Mouse (Mus musculus): ENCODE measurements around the gene Sec14l5.

Sec14l5 gene

DNA sequence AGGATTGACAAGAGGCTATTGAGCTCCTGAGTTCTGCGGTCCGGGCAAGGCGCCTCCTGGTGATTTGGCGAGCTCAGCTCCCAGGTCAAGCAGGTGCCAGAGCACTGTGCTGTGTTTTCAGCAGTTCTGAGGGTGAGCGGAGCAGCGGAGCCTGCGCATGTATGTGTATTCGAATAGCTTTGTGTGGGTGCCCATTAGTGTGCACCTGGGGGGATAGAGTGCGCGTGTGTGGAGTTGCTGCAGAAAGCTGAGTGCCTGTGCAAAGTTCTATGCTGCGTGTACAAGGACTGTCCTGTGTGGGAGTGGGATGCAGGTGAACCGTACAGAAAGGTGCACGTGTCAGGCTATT lies at the start of gene Sec14l5:
Gene Sec14l5, plus strand, starts transcription at position 73 of the 349 bp plus-strand sequence.
- in situ Hi-C loops (cut with MboI, MseI) = loop anchor here (10.0 kb wide), 1 partner anchor 72 kb away; no protein-coding TSS in a partner anchor

GRCm38 (mm10) chr16:5101000-5101399 lies 45.9 kb upstream of the Sec14l5 start:
- in situ Hi-C loops (cut with MboI, MseI) = loop anchor here (5.0 kb wide), 1 partner anchor 51 kb away; no protein-coding TSS in a partner anchor

GRCm38 (mm10) chr16:5109877-5110276 lies 37.0 kb upstream of the Sec14l5 start:
- in situ Hi-C loops (cut with MboI, MseI) = no loop called here

- in situ Hi-C loops (cut with MboI, MseI) = no loop called here
Observed at GRCm38 (mm10) chr16:5111021-5111420, 35.9 kb upstream of the Sec14l5 start.

DNA sequence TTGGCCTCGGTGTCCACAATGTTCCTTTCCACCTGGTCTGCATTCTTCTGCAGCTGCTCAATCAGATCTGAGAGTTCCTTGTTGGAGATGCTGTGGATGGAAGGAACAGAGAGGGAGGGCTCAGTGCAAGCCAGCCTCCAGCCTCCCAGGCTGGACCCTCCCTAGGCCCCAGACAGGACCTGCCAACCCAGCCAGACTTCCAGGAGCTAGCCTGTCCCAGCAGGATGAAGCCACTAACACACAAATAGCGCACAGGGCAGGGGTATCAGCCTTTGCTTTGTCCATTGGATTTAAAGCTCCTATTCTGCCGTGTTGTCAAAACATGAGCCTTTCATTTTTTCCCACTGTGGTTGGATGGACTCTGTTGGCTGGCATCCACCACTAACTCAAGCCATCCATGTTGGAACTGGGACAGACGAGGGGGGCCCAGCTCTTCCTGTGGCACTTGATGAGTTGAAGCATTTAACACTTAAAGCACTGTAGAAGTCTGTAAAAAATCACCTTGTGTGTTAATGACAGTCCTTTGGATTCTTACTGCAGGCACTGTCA lies 33.8 kb upstream of the Sec14l5 start:
- in situ Hi-C loops (cut with MboI, MseI) = no loop called here

DNA sequence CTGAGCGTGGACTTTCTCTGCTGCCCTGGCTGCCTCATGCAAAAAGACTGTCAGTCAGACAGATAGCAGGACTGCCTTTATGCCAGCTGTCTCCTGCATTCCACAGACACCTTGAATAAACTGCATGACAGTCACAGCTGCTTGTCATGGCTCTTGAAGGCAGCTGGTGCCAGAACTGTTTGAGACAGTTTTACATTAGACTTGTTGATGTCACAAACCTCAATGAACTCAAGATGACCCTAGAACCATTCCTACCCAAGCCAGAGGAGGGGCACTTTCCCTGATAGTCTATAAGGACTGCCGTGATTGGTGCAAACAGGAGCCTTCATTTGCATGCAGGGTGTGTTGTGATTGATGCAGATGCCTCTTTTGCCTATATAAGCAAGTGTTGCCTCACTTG lies 33.3 kb upstream of the Sec14l5 start:
- in situ Hi-C loops (cut with MboI, MseI) = no loop called here

GRCm38 (mm10) chr16:5119385-5119784 lies 27.5 kb upstream of the Sec14l5 start:
- in situ Hi-C loops (cut with MboI, MseI) = no loop called here

DNA sequence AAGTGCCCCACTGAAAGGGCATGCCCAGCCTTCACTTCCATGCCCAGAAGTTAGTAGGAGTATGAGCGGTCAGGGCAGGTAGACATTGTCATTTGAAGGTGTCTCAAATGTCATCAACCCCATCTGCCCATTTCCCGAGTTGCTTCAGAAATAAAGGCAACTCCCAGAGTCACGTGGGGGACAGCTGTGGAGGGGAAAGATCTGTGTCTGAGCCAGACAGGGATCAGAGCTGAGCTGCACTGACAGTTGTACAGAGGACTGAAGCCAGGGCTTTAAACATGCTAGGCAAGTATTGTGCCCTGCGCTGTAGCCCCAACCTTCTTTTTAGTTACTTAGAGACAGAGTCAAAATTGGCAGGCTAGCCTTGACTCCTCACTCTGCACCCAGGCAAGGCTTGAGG lies 27.1 kb upstream of the Sec14l5 start:
- in situ Hi-C loops (cut with MboI, MseI) = no loop called here

GRCm38 (mm10) chr16:5123476-5123875 lies 23.4 kb upstream of the Sec14l5 start:
- in situ Hi-C loops (cut with MboI, MseI) = no loop called here

DNA sequence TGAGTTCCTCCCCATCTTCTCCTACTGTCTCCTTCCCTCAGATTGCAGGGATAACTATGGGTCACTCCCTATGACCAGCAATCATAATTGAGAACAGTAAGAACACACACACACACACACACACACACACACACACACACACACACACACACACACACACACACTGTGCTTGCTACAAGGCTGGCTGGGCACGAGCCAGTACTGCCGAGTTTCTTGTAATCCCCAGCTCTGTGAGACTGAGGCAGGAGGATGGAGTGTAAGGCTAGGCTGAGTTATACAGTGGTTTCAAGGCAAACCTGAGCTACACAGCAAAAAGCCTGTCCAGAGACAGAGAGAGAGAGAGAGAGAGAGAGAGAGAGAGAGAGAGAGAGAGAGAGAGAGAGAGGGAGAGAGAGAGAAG lies 16.7 kb upstream of the Sec14l5 start:
- in situ Hi-C loops (cut with MboI, MseI) = loop anchor here (5.0 kb wide), 1 partner anchor 33 kb away; no protein-coding TSS in a partner anchor

GRCm38 (mm10) chr16:5130766-5131165 lies 16.1 kb upstream of the Sec14l5 start:
- in situ Hi-C loops (cut with MboI, MseI) = loop anchor here (5.0 kb wide), 1 partner anchor 33 kb away; no protein-coding TSS in a partner anchor

DNA sequence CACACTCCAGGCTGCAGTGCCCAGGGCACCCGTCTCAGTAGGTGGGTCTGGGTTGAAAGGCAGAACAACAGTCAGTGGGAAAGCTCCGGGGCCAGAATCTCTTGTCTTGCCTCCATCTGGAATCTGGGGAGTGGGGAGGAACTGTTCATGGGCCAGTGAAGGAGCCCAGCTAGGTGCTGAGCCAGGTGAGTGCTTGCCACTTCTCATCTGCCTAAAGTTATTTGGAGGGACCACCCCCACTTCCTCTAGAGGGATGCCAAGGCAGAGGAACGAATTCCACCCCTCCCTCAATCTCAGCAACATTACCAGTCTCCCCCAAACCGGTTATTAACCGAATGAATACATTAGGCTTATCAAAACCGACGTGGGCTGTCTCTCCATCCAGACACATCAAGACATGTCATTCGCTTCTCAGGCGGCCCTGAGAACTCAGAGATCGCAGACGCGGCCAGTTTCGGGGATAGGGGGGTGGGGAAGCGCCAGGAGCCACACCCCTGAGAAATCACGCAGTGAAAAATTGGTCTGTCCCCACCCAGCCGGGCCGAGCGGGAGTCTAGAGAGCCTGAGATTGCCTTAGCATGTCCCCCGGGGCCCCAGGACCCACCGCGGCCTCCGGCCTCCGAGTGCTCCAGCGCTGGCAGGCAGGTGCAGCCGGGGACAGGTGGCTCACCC lies 15.5 kb upstream of the Sec14l5 start:
- in situ Hi-C loops (cut with MboI, MseI) = loop anchor here (5.0 kb wide), 1 partner anchor 34 kb away; no protein-coding TSS in a partner anchor

DNA sequence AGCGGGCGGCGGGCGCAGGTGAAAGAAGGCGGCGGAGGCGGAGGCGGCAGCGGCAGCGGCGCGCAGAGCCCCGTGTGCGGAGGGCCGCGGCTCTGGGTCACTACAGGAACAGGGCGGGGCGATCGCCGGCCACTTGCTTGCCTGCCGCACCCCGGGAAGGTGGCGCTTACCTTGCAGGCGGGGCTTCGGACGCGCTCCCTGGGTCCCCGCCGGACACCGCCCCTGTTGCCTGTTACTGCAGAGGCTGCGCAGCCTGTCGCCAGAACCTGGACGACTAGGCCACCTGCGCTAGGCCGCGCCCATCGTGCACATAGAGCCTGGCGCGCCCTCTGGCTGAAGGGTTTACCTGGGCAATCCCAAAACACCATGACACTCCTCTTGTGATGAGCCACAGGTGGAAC lies 14.5 kb upstream of the Sec14l5 start, which contains the start of gene Ppl:
Gene Ppl, minus strand, starts transcription at position 21 of the 401 bp plus-strand sequence.
- in situ Hi-C loops (cut with MboI, MseI) = loop anchor here (5.0 kb wide), 1 partner anchor 35 kb away; no protein-coding TSS in a partner anchor

DNA sequence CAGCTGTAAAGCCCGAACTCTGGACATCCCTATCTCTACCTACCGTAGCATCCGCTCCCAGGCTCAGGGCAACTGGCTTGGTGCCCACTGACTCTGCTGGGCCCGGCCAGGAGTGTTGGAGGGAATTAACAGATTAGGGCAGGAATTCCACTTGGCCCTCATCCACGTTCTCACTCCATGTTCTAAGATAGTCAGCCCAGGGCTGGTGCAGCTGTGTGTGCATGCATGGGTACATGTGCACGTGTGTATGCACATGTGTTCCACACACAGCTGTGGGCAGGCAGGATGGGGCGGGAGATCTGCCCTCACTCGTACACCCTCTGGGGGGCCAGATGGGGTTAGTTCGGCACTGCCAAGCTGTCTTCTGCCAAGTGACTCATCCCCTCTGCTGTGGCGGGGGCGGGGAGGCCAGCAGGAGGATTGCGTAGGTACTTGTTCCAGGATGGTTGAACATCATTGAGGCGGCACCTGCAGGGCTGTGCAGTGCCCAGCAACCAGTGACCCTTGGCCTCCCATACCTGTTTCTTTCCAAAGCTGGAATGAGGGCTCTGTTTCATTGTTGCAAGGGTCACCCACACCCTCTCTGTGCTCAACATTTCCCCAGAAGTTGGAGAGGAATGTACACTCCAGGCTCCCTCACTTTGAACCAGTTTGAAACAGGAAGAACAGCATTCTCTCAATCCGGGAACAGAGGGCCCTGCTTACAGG lies 12.1 kb upstream of the Sec14l5 start:
- in situ Hi-C loops (cut with MboI, MseI) = loop anchor here (5.0 kb wide), 1 partner anchor 37 kb away; no protein-coding TSS in a partner anchor

DNA sequence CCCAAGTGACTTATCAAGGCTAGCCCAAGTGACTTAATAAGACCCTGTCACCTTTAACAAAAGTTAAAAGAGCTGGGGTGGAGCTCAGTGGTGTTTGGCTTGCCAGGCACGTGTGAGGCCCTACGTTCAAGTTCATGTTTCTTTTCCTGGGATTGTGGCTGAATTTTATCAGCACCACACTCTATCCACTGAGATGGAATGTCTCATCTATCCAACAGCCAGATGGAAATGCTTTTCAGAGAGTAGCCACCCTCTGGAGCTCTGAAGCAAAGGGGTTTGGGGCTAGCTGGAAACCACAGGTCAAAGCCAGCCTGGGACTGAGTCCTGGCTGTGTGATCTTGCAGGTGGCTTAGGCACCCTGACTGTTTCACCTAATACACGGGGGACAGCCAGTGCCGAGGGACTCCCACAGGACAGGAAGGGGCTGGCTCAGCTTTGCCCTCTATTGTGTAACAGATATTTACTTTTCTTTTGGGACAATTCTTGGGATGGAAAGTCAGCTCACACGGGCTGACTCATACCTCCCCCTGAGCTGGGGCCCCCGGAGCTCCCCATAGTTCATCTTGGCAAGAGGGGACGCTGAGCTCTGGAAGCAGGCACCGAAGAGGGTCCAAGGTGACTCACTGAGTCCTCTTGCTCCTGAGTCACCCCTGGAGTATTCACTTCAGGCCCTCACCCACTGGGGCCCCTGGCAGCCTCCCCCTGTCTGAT lies 11.2 kb upstream of the Sec14l5 start:
- in situ Hi-C loops (cut with MboI, MseI) = no loop called here

GRCm38 (mm10) chr16:5136505-5136904 lies 10.4 kb upstream of the Sec14l5 start:
- in situ Hi-C loops (cut with MboI, MseI) = no loop called here

GRCm38 (mm10) chr16:5137006-5137540 lies 9.8 kb upstream of the Sec14l5 start:
- in situ Hi-C loops (cut with MboI, MseI) = no loop called here

- in situ Hi-C loops (cut with MboI, MseI) = loop anchor here (5.0 to 10.0 kb wide), 2 partner anchors 65 to 157 kb away; no protein-coding TSS in a partner anchor
Observed at GRCm38 (mm10) chr16:5139741-5140140, 7.2 kb upstream of the Sec14l5 start.

DNA sequence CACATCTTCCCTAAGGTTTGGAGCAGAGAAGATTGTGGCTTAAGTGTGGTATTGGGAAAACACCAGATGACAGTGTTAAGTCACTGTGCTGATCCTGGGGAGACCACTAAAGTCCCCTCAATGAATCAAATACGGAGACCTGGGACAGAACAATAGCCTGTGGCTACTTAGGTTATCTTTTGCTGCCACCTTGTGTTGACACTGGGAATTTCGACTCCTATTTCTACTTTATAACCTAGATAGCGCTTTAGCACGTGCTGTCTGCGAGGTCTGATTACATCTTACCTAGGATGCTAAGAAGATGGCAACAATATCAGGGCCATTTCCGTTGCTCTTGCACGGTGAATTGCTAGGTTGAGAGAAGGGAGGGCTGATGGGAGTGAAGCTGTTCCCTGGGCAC lies 1.3 kb upstream of the Sec14l5 start:
- in situ Hi-C loops (cut with MboI, MseI) = loop anchor here (10.0 kb wide), 1 partner anchor 71 kb away; no protein-coding TSS in a partner anchor

- in situ Hi-C loops (cut with MboI, MseI) = loop anchor here (10.0 kb wide), 1 partner anchor 72 kb away; no protein-coding TSS in a partner anchor
Observed at GRCm38 (mm10) chr16:5146367-5147036, 407 bp upstream of the Sec14l5 start.

DNA sequence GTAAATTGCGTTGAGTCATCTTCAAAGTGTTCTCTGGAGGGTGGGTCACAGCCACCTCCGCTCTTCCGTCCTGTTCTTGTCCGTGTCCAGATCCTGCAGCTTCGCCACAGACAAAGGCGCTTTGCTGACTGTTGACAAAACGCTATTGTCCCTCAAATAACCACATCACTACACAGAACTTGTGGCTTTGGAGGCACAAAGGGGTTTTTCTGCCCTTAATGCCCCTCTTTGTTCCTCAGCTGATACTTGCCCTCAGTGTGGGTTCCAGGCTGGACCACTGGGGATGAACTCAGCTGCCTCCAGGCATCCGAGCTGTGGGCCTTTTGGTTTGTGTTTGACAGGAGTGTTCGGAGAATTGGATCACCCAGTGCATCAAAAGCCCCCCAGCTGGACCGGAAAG lies 3.6 kb downstream of the Sec14l5 start:
- in situ Hi-C loops (cut with MboI, MseI) = loop anchor here (5.0 kb wide), 1 partner anchor 48 kb away; no protein-coding TSS in a partner anchor
